Mouse (Mus musculus) gastrocnemius, postnatal 14 days (tissue): ENCODE measurements at regions not wholly inside any gene's neighbourhood (a gene's known extent, or its start where the extent isn't known, plus 50 kb on each side); places are given as distances from the start of the nearest gene placed in this dataset.

Experiments
- DNase-seq: peaks from one replicate; pipeline ENCODE4 v3.0.0; 2021; ENCODE audit warnings: mixed read lengths
- intact Hi-C: fragments of 180-260 bp; cut with DNase I; formaldehyde crosslinking; loops from one replicate; pipeline ENCODE4 v1.15.1; 2025; ENCODE audit warnings: low total_unique reads

DNA sequence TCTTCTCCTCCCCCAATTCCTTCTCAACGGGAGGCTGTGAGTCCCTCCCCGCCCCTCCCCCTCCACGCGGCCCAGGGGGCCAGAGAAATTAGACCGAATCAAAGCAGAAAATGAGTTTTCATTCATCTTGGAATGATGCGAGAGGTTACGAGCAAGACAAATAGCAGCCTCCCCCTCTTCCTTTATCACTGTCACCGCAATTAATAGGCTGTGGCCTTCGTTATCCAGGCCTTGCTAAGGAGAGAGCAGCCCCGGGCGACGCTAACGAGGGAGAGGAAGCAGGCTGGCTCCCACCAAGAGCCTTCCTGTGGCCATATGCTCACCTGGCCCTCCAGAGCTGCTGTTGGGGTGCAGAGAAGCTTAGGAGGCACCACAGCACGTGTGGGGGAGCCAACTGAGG is 61.8 kb upstream of the Lhx1 start:
- no peak for DNase-seq
- intact Hi-C loops = no loop called here

DNA sequence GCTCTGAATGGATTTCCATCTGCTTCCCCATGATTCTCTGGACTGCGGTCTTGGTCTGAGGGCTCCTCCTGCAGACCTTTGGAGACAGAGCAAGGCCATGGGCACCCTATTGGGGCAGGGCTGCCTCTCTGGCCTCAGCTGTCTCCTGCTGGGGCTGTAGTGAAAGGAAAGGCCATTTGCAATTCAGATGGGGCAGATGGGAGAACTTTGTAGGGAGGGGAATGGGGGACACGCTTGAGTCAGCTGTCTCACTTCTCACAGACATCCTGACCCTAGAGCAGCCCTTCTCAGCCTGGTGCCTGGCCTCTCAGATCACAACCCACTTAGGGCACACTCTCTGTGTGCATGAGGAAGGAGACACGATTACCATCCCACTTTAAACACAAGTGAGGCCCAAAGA is 60.3 kb upstream of the Lhx1 start:
- DNase-seq = no peak
- intact Hi-C loops = no loop called here

DNA sequence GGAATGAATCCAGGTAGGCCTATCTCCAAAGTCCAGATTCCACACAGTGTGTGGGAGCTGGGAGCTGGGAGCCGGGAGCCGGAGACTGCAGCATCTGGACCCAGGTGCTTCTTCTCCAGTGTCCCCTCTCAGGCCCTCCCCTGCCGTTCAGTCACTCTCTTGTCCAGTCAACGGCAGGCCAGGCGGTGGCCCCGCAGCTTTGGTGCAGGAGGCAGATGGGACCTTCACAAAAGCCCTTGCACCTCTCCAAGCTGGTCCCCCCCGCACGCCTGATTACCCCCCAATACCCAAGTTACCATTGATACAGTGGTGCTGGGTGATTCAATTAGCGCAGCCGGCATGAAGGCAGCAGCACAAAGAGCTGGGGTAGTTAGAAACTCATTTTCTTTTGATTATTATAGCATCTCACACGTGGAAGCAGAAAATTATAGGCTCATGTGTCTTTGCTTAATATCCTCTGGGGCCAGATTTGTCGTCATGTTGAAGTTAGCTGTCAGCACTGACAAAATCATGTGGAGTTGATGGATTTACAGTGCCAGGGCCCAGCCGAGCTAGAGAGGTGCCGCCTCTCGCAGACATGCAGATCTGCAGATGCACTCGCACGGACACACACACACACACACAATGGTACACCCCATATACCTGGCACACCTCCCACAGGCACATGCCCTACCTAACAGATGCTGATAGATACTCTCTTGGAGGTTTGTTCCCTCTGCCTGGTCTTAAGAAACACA is 53.6 kb upstream of the Lhx1 start:
- no peak for DNase-seq
- intact Hi-C loops = no loop called here
